Mouse (Mus musculus): Measurements from ENCODE around the gene Megf11. TPM values are rescaled to one million over a fixed set of nuclear protein-coding genes. Genes with fewer than 3 reads are reported as not detected.

Megf11 gene
- polyA plus RNA-seq, 1 experiment from 2014 or later = 1.0 TPM

DNA sequence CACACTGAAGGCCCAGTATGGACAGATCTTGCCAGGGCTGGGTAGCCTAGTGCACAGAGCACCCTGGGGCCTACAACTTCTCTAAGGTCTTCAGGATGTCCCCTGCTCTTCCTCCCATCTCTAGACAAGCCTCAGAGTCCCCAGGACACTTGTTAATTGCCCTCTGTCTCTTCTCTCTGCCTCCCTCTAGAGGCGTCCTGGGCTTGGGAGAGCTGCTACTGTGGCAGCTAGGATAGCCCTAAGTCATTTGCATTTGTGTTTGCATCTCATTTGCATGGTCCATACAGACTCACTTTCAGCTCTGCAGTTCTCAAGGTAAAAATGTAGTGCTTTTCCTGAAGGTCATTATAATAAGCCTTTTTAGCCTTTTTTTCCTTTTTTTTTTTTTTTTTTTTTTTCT lies 11.7 kb downstream of the Megf11 start:
- Histone ChIP-seq H3K27ac (no peak overlapping the region), H3K4me1 (peaks cover 6% of the 10 kb centered on the region), H3K27me3 (no peaks in the 10 kb centered on the region), H3K9me3 (no peaks in the 10 kb centered on the region), H3K36me3 (no peaks in the 10 kb centered on the region), H3K4me3 (no peak overlapping the region), H3K4me2 (no peak overlapping the region), H3K9ac (no peak overlapping the region)
- 0% methylated on average over 1 of the region's 1 CpGs for WGBS
- no peak for ATAC-seq (ENCODE audit: borderline replicate concordance, extremely low read depth, low FRiP score, low TSS enrichment)

DNA sequence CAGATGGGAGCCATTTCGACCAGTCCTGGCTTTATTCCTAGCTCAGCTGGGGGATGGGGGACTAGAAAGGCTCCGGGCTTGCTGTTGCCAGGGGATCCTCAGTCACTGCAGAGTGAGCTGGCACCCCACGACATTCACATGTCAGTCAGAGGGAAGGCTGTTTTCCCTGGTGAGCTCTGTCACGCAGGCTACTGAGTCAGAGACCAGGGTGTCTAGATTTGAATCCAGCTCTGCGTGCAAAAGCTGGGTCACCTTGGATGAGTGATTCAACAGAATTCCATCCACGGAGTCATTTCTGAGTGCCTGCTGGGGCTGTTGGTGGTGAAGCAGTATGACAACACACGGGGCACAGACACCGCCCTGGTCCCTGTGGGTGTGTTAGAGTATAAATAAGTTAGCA lies 13.7 kb downstream of the Megf11 start:
- ATAC-seq (ENCODE audit: borderline replicate concordance, extremely low read depth, low FRiP score, low TSS enrichment) = no peak
- WGBS = 61% methylated on average over 8 of the region's 8 CpGs
- Histone ChIP-seq H3K9me3 (no peaks in the 10 kb centered on the region), H3K4me1 (peaks cover 6% of the 10 kb centered on the region), H3K4me2 (no peak overlapping the region), H3K36me3 (no peaks in the 10 kb centered on the region), H3K27me3 (no peaks in the 10 kb centered on the region), H3K4me3 (no peak overlapping the region), H3K9ac (no peak overlapping the region), H3K27ac (no peak overlapping the region)

DNA sequence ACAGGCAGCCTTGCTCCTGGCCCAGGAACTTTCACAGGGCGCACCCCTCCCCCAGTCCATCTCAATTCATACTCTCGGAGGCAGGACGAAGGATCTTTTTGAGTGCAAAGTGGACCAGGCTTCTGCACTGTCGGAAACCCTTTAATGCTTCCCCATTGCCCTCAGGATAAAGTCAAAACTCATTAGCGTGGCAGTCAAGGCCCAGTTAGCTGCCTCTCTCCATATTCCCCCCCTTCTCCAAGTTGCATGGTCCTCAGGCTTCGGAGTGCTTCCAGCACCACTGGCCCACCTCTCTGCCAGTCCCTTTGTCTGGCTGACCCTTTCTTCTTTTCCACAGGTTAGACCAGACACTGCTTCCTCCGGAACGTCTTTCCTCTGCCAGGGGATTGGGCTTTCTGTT lies 16.7 kb downstream of the Megf11 start:
- H3K36me3 ChIP-seq = no peaks in the 10 kb centered on the region
- no peak overlapping the region for H3K4me2 ChIP-seq
- WGBS = 80% methylated on average over 8 of the region's 8 CpGs

DNA sequence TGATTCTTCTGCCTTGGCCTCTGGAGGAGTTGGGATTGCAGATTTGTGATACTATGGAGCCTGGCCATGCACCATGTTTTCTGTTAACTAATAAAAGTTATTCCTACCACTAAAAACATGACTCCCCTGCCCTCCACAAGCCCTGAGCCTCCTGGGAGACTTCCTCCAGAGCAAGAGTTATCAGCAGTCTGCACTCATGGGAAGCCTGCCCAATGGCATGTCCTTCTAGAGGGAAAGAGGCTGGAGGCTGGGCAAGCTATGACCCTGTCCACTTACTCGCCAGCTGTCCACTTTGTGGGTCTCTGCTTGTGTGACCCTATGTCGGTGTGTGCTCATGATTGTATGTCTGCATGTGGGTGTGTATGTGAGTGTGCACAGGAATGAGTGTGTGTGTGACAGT lies 21.4 kb downstream of the Megf11 start:
- Histone ChIP-seq H3K4me1 (no peaks in the 10 kb centered on the region), H3K9ac (no peak overlapping the region), H3K27ac (no peak overlapping the region), H3K4me3 (no peak overlapping the region), H3K36me3 (no peaks in the 10 kb centered on the region), H3K27me3 (no peaks in the 10 kb centered on the region), H3K9me3 (no peaks in the 10 kb centered on the region), H3K4me2 (no peak overlapping the region)
- no peak for ATAC-seq (ENCODE audit: borderline replicate concordance, extremely low read depth, low FRiP score, low TSS enrichment)
- WGBS = 66% methylated on average over 2 of the region's 2 CpGs

More for the DNA sequence above, 16.7 kb downstream of the Megf11 start:
- Histone ChIP-seq H3K9ac (no peak overlapping the region), H3K4me3 (no peak overlapping the region), H3K4me1 (no peaks in the 10 kb centered on the region), H3K27me3 (no peaks in the 10 kb centered on the region), H3K27ac (no peak overlapping the region), H3K9me3 (no peaks in the 10 kb centered on the region)
- no peak for ATAC-seq (ENCODE audit: borderline replicate concordance, extremely low read depth, low FRiP score, low TSS enrichment)

DNA sequence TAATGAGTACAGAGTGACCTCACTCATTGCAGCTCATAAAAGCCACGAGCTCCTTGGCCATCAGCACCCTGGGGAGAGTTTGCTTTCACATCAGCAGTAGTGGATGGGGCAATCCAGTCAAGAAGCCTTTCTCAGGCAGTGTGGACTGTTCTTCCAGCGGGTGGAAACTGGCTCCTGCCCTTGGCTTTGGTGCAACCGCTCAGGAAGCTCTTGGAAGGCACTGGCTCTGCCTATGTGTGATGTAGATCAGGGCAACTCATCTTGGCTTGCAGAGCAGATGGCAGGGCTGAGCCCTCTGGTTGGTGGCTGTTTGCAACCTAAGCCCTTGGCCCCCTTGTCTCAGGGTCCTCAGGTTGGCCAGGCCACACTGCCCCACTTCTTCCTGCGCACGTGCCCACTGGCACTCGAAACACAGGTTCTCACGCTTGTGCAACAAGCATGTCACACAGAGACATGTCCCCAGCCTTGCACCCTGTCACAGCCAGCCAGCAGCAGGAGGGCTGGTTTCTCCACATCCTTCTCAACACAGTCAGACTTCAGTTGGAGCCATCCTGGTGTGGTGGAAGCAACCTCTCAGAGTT lies 22.1 kb downstream of the Megf11 start:
- ATAC-seq (ENCODE audit: borderline replicate concordance, extremely low read depth, low FRiP score, low TSS enrichment) = no peak
- H3K9ac ChIP-seq = no peak overlapping the region
- no peaks in the 10 kb centered on the region for H3K9me3 ChIP-seq
- 78% methylated on average over 7 of the region's 7 CpGs for WGBS
- no peak overlapping the region for H3K4me3 ChIP-seq
- H3K27ac ChIP-seq = no peak overlapping the region
- H3K27me3 ChIP-seq = no peaks in the 10 kb centered on the region
- no peaks in the 10 kb centered on the region for H3K36me3 ChIP-seq
- no peaks in the 10 kb centered on the region for H3K4me1 ChIP-seq
- no peak overlapping the region for H3K4me2 ChIP-seq

DNA sequence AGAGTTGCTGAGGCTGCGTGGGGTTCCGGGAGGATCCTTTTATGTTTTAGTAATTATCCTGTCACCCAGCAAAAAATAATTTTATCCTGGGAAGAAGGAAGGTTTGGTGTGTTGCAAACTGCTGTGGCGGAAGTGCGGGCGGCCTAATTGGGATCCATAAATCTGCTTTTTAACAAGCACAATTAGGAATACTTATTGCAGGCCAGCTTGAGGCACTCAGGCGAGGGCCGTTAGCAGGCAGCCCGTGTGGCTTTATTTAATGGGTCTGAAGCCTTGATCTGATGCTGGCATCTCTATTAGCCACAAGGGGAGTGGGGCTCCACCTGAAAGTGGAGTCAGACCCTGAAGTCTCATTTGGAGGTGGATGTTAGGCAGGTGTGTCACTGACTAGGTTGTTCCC lies 23.4 kb downstream of the Megf11 start:
- ATAC-seq (ENCODE audit: borderline replicate concordance, extremely low read depth, low FRiP score, low TSS enrichment) = no peak
- WGBS = 77% methylated on average over 8 of the region's 8 CpGs
- no peaks in the 10 kb centered on the region for H3K4me1 ChIP-seq

DNA sequence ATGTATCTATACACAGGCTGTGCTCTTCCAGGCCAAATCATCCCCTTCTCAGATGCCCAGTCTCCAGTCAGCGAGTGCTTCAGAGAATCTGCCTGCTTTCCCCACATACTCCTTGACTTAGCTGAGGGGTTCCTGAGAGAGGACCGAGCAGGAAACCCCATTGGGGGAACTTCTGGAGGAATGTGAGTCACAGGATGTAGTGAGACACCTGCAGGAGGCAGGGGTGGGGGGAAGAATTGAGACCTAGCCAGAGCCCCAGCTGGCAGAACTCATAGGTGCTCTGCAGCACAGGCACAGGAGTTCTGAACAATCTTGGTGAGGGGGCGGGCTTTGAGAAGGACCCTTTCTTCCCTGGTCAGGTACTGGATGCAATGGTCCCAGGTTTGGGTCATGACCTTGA lies 35.0 kb downstream of the Megf11 start:
- Histone ChIP-seq H3K4me3 (no peak overlapping the region), H3K4me2 (no peak overlapping the region), H3K27me3 (no peaks in the 10 kb centered on the region), H3K36me3 (no peaks in the 10 kb centered on the region), H3K9ac (no peak overlapping the region), H3K4me1 (no peaks in the 10 kb centered on the region), H3K9me3 (no peaks in the 10 kb centered on the region), H3K27ac (no peak overlapping the region)
- no peak for ATAC-seq (ENCODE audit: borderline replicate concordance, extremely low read depth, low FRiP score, low TSS enrichment)
- WGBS = 79% methylated on average over 3 of the region's 3 CpGs

More for the DNA sequence above, 23.4 kb downstream of the Megf11 start:
- H3K4me2 ChIP-seq = no peak overlapping the region
- no peak overlapping the region for H3K27ac ChIP-seq
- no peaks in the 10 kb centered on the region for H3K27me3 ChIP-seq
- no peak overlapping the region for H3K9ac ChIP-seq
- H3K4me3 ChIP-seq = no peak overlapping the region
- no peaks in the 10 kb centered on the region for H3K9me3 ChIP-seq
- H3K36me3 ChIP-seq = no peaks in the 10 kb centered on the region

DNA sequence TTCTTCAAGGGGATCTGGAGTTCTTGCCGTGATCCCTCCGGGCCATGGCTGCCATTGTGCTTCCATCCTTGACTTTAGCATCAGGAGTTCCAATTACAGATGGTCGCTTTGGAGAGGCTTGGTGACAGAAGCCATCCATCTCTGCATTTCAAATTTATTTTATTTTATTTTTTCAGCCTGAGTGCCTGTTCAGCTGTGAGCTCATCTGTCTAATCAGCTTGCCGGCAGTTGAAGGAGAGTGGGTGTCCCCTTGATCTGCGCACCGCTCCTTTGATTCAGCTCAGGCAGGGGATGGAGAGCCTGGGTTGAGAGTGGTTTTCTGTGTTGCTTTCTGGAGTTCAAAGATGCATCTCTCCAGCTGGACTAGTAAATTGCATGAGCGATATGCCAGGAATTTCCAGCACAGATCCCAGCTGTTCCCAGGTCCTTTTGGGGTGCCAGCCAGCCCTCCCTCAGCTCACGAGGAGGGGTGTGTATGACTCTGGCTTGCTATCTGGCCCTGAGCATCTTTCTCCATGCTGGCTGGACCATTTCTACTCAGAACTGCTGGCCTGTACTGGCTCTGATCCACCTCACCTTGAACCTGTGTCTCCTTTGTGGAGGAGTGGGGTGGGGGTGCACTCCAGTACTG lies 36.7 kb downstream of the Megf11 start:
- Histone ChIP-seq H3K4me1 (no peaks in the 10 kb centered on the region), H3K27me3 (no peaks in the 10 kb centered on the region), H3K9ac (no peak overlapping the region), H3K9me3 (no peaks in the 10 kb centered on the region), H3K36me3 (no peaks in the 10 kb centered on the region), H3K27ac (no peak overlapping the region), H3K4me3 (no peak overlapping the region), H3K4me2 (no peak overlapping the region)
- 70% methylated on average over 8 of the region's 8 CpGs for WGBS
- no peak for ATAC-seq (ENCODE audit: borderline replicate concordance, extremely low read depth, low FRiP score, low TSS enrichment)

DNA sequence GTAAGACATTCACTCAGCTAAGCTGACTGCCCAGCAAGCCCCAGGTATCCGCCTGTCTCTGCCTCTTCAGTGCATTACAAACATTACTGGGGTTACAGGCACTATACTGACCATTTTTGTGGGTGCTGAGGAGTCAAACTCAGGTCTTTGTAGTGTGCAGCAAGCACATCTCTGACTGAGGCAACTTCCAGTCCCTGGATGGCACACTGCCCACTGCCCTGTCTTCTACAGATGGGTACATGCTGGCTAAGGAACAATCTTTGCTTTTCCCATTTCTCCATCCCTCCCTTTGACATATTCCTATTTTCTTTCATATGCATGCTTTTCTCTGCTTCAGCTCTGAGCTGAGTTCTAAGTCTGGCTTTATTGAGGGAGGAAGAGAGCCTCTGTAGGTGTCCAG lies 38.5 kb downstream of the Megf11 start:
- Histone ChIP-seq H3K4me1 (no peaks in the 10 kb centered on the region), H3K27ac (no peak overlapping the region), H3K36me3 (no peaks in the 10 kb centered on the region), H3K9me3 (no peaks in the 10 kb centered on the region), H3K4me2 (no peak overlapping the region), H3K27me3 (no peaks in the 10 kb centered on the region), H3K4me3 (no peak overlapping the region), H3K9ac (no peak overlapping the region)
- no peak for ATAC-seq (ENCODE audit: borderline replicate concordance, extremely low read depth, low FRiP score, low TSS enrichment)
- WGBS = 86% methylated on average over 1 of the region's 1 CpGs

DNA sequence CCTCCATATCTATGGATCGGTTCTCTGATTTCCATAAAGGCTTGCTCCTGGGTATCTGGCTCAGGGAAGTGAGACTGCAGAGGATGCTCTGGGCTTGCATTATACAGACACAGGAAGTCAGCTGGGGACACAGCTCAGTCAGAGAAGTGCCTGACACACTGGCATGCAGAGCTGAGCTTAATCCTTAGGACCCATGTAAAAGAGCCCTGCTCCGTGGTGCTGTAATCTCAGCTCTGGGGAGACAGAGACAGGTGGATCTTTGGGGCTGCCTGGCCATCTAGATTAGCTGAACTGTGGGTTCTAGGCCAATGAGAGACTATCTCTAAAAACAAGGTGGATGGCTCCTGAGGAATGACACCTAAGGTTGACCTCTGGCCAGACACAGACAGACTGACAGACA lies 50.7 kb downstream of the Megf11 start:
- Histone ChIP-seq H3K36me3 (no peaks in the 10 kb centered on the region), H3K4me2 (no peak overlapping the region), H3K27me3 (no peaks in the 10 kb centered on the region), H3K9me3 (no peaks in the 10 kb centered on the region), H3K4me1 (no peaks in the 10 kb centered on the region), H3K27ac (no peak overlapping the region), H3K9ac (no peak overlapping the region), H3K4me3 (no peak overlapping the region)
- ATAC-seq (ENCODE audit: borderline replicate concordance, extremely low read depth, low FRiP score, low TSS enrichment) = no peak
- 69% methylated on average over 2 of the region's 2 CpGs for WGBS

DNA sequence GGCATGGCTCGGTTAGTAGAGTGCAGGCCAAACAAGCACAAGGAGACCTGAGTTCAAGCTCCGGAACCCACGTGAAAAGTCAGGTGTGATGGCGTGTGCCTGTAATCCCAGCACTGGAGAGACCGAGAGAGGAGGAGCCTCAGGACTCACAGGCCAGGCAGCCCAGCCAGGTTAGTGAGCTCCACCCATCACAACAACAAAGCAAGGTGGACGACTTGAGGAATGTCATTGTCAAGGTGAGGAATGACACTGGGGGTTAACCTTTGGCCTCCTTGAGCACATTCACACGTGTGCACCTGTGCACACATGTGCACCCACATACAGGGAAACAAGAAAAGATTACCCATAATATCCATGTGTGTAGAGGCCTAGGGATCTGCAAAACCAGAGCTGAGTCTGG lies 54.7 kb downstream of the Megf11 start:
- Histone ChIP-seq H3K27ac (no peak overlapping the region), H3K4me3 (no peak overlapping the region), H3K4me2 (no peak overlapping the region), H3K9me3 (no peaks in the 10 kb centered on the region), H3K4me1 (no peaks in the 10 kb centered on the region), H3K9ac (no peak overlapping the region), H3K27me3 (no peaks in the 10 kb centered on the region), H3K36me3 (no peaks in the 10 kb centered on the region)
- no peak for ATAC-seq (ENCODE audit: borderline replicate concordance, extremely low read depth, low FRiP score, low TSS enrichment)
- 66% methylated on average over 7 of the region's 7 CpGs for WGBS

DNA sequence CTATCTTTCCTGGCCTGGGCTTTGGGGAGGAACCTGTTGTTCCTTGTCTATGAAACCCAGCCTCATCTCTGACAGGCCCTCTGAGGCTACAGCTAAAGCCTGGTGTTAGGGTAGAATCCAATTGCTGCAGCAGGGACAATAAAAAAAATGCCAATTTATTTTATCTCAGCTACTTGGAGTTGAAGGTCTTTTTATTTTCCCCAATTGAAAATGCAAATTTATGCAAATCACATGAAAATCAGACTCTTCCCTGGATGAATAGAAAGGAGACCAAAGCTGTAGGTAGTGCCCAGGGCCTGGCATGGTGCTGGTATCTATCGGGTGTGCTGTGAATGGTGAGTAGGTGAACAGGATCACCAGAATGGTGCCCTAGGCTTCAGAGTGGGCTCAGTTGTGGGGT lies 60.6 kb downstream of the Megf11 start:
- ATAC-seq (ENCODE audit: borderline replicate concordance, extremely low read depth, low FRiP score, low TSS enrichment) = no peak
- WGBS = 97% methylated on average over 1 of the region's 1 CpGs

More for the DNA sequence above, 60.6 kb downstream of the Megf11 start:
- Histone ChIP-seq H3K4me1 (peaks cover 20% of the 10 kb centered on the region), H3K4me3 (no peak overlapping the region), H3K27ac (no peak overlapping the region), H3K4me2 (no peak overlapping the region), H3K9me3 (no peaks in the 10 kb centered on the region), H3K27me3 (no peaks in the 10 kb centered on the region), H3K36me3 (no peaks in the 10 kb centered on the region), H3K9ac (no peak overlapping the region)
